Comparison of ENCODE assay signal across 8 mouse cellular contexts in genomic region chr14:34374577-34374976, GRCm38 (mm10). TPM values are rescaled to one million over a fixed set of nuclear protein-coding genes. Genes with fewer than 3 reads are reported as not detected.
DNase-seq lines count a peak whose midpoint lies in the region; ATAC-seq and TF ChIP-seq lines count a peak whose summit lies in the region.

Gene Sncg, minus strand, starts transcription at chr14:34374789.

- no peak for ATAC-seq in kidney, embryonic 16.5 days (ENCODE audit: low FRiP score, low TSS enrichment)
- peak; percentile 33; the same call in 1 of the 2 replicates for ATAC-seq in hindbrain, postnatal 0 days
- no peak for ATAC-seq in activated CD4-positive, CD25-positive, alpha-beta regulatory T cell, adult 4 months

- peaks cover 28% of the 10 kb centered on the region for H3K4me1 ChIP-seq in kidney, embryonic 16.5 days (ENCODE audit: insufficient read depth, low read length)
- peaks cover 21% of the 10 kb centered on the region for H3K4me1 ChIP-seq in brown adipose tissue, adult 24 weeks (ENCODE audit: control insufficient read depth, insufficient read depth, insufficient read length, low read length)
- H3K4me1 ChIP-seq in hindbrain, postnatal 0 days (ENCODE audit: insufficient read depth, low read length): no peaks in the 10 kb centered on the region; the same call in 1 of the 2 replicates

- 0 out of 2 replicates have a peak within 1 kb of the TSS, but pooled peaks have one; percentile 12 for H3K9ac ChIP-seq in kidney, embryonic 16.5 days (replicated peaks; ENCODE audit: low read length)
- no peak within 1 kb of the TSS for H3K9ac ChIP-seq in hindbrain, postnatal 0 days (replicated peaks; ENCODE audit: low read length)

- peak within 1 kb of the TSS; percentile 39; the same call in 1 of the 2 replicates for H3K4me2 ChIP-seq in kidney, embryonic 16.5 days (replicated peaks; ENCODE audit: low read depth, low read length)
- H3K4me2 ChIP-seq in hindbrain, postnatal 0 days (ENCODE audit: low read depth, low read length): no peak within 1 kb of the TSS

- H3K4me3 ChIP-seq in kidney, embryonic 16.5 days (ENCODE audit: low read length): peak within 1 kb of the TSS; percentile 27
- peak within 1 kb of the TSS; percentile 76 for H3K4me3 ChIP-seq in brown adipose tissue, adult 24 weeks (ENCODE audit: insufficient read depth, low read depth, low read length)
- H3K4me3 ChIP-seq in hindbrain, postnatal 0 days (ENCODE audit: low read length): no peak within 1 kb of the TSS

- no peaks in the 10 kb centered on the region for H3K27me3 ChIP-seq in kidney, embryonic 16.5 days (ENCODE audit: insufficient read depth, low read length)
- no peaks in the 10 kb centered on the region for H3K27me3 ChIP-seq in hindbrain, postnatal 0 days (ENCODE audit: insufficient read depth, low read length)

- WGBS in kidney, embryonic 16.5 days: 20% methylated on average over 10 of the region's 10 CpGs
- 21% methylated on average over 10 of the region's 10 CpGs for WGBS in hindbrain, postnatal 0 days

- no peak for DNase-seq in kidney, adult 11 months
- DNase-seq in hindbrain, postnatal 0 days (ENCODE audit: low spot score): peak; percentile 48
- peak; percentile 39 for DNase-seq in neural tube, embryonic 10.5 days (ENCODE audit: extremely low spot score, low spot score)
- DNase-seq in cerebellum, postnatal 14 days: no peak
- no peak for DNase-seq in layer of hippocampus, postnatal 36 days

- TF ChIP-seq CTCF in hindbrain, postnatal 0 days (IDR thresholded peaks at IDR 0.05; ENCODE audit: low read depth): no peak

- no peaks in the 10 kb centered on the region for H3K9me3 ChIP-seq in kidney, embryonic 16.5 days (ENCODE audit: low read length)
- H3K9me3 ChIP-seq in hindbrain, postnatal 0 days (ENCODE audit: low read length): no peaks in the 10 kb centered on the region

- no peaks in the 10 kb centered on the region for H3K36me3 ChIP-seq in kidney, embryonic 16.5 days (ENCODE audit: insufficient read depth, low read length)
- no peaks in the 10 kb centered on the region for H3K36me3 ChIP-seq in hindbrain, postnatal 0 days (ENCODE audit: insufficient read depth, low read length)

- H3K27ac ChIP-seq in kidney, embryonic 16.5 days (ENCODE audit: low read length): 0 out of 2 replicates have a peak within 1 kb of the TSS, but pooled peaks have one; percentile 15
- peak within 1 kb of the TSS; percentile 97 for H3K27ac ChIP-seq in brown adipose tissue, adult 24 weeks (replicated peaks; ENCODE audit: low read depth, low read length)
- H3K27ac ChIP-seq in hindbrain, postnatal 0 days: no peak within 1 kb of the TSS

RNA-seq across cellular contexts. Expression of gene Sncg, which starts in this region (rescaled TPM):
- 7.0 and 9.0 TPM in 2 replicates for polyA plus RNA-seq in kidney, embryonic 16.5 days (2015; fragmentation: Nextera tagmentation; extraction: Ambion mirVana)
- polyA plus RNA-seq in brown adipose tissue, adult 24 weeks (2012; ENCODE audit: insufficient read depth, insufficient read length, missing spikeins): 136 and 188 TPM in 2 replicates
- total RNA-seq in hindbrain, postnatal 0 days (2014; rRNA removed): 49.5 and 65.3 TPM in 2 replicates
- polyA plus RNA-seq in hindbrain, postnatal 0 days (2015; fragmentation: Nextera tagmentation; extraction: Ambion mirVana): 164 and 165 TPM in 2 replicates
- not detected for polyA plus RNA-seq in activated CD4-positive, CD25-positive, alpha-beta regulatory T cell, adult 4 months (2017; shearing (Covaris generic))
- 1 to 10 TPM; 5.9 to 6.5 TPM for total RNA-seq in layer of hippocampus, postnatal 36 days (2021)

Comparison
In these comparisons a context has a peak if more than half of its experiments do, and no peak if none do; other contexts are left out.
1. RNA of gene Sncg (polyA plus RNA-seq): 136 to 188 TPM in brown adipose tissue, adult 24 weeks and 164 to 165 TPM in hindbrain, postnatal 0 days; 7.0 to 9.0 TPM in kidney, embryonic 16.5 days and not detected in activated CD4-positive, CD25-positive, alpha-beta regulatory T cell, adult 4 months; every median in the first group is over 10 times any median in the second.
2. DNase-seq: peak in hindbrain, postnatal 0 days (single experiment) and neural tube, embryonic 10.5 days (single experiment); none in kidney, adult 11 months (single experiment), cerebellum, postnatal 14 days (0 of 2) and layer of hippocampus, postnatal 36 days (0 of 2).